Mouse (Mus musculus) stomach, embryonic 16.5 days (tissue): ENCODE data around the gene 4930539E08Rik. TPM values are rescaled to one million over a fixed set of nuclear protein-coding genes. Genes with fewer than 3 reads are reported as not detected.

ENCODE experiments used
- ATAC-seq: fragments of 200-750 bp; cut with Nextera tagmentation; 2 replicates; pipeline ENCODE4 v1.8.0; 2017; ENCODE audit warnings: moderate number of reproducible peaks, moderate TSS enrichment; ENCODE audit not compliant: insufficient read depth, low FRiP score
- H3K27ac ChIP-seq: fragments of 300-500 bp; sonication (generic); 2 replicates; pipeline ENCODE4 v1.5.1; 2014; ENCODE audit warnings: low read length
- H3K27me3 ChIP-seq: fragments of 300-500 bp; sonication (generic); 2 replicates; pipeline ENCODE4 v1.6.1; 2014; ENCODE audit warnings: low read length, control low read depth, mixed read lengths; ENCODE audit not compliant: control insufficient read depth, insufficient read depth
- H3K36me3 ChIP-seq: fragments of 300-500 bp; sonication (generic); 2 replicates; pipeline ENCODE4 v1.6.1; 2014; ENCODE audit warnings: low read length; ENCODE audit not compliant: control insufficient read depth, insufficient read depth
- H3K4me1 ChIP-seq: fragments of 300-500 bp; sonication (generic); 2 replicates; pipeline ENCODE4 v1.6.1; 2014; ENCODE audit warnings: low read length, control low read depth, mixed read lengths; ENCODE audit not compliant: control insufficient read depth, insufficient read depth
- H3K4me2 ChIP-seq: fragments of 300-500 bp; sonication (generic); 2 replicates; pipeline ENCODE4 v1.6.1; 2014; ENCODE audit warnings: low read depth, low read length, mixed read lengths
- H3K4me3 ChIP-seq: fragments of 300-500 bp; sonication (generic); replicated peaks from 2 replicates; pipeline ENCODE4 v1.5.1; 2014; ENCODE audit warnings: mild to moderate bottlenecking, low read length
- H3K9ac ChIP-seq: fragments of 300-500 bp; sonication (generic); 2 replicates; pipeline ENCODE4 v1.6.1; 2014; ENCODE audit warnings: low read length
- H3K9me3 ChIP-seq: fragments of 300-500 bp; sonication (generic); replicated peaks from 2 replicates; pipeline ENCODE4 v1.6.1; 2016; ENCODE audit warnings: low read length, control low read depth; ENCODE audit not compliant: control insufficient read depth
- WGBS: fragments of 180-500 bp; shearing (Covaris S2); extraction: QIAGEN DNeasy Blood & Tissue Kit; methylation state at CpG from one replicate; pipeline ENCODE4 v1.1.7; 2014; 5-methylcytosine and 5-hydroxymethylcytosine counted together
- polyA plus RNA-seq: library from polyadenylated mRNA; unstranded; fragments of >200 nt; fragmentation: Nextera tagmentation; extraction: Ambion mirVana; gene quantifications from 2 replicates; pipeline ENCODE4 v1.2.1, GENCODE M21; 2015

The 4930539E08Rik gene
- polyA plus RNA-seq, 1 experiment from 2014 or later = 0.25 TPM

- Histone ChIP-seq H3K9ac (no peak overlapping the region), H3K4me2 (no peak overlapping the region), H3K4me3 (no peak overlapping the region), H3K27ac (no peak overlapping the region), H3K4me1 (peaks cover 7% of the 10 kb centered on the region), H3K36me3 (no peaks in the 10 kb centered on the region), H3K9me3 (no peaks in the 10 kb centered on the region), H3K27me3 (no peaks in the 10 kb centered on the region)
- 48% methylated on average over 7 of the region's 7 CpGs for WGBS
- ATAC-seq = peak; percentile 26; the same call in 1 of the 2 replicates
Observed at GRCm38 (mm10) chr17:28874825-28875224, 40.3 kb downstream of the 4930539E08Rik start.

- Histone ChIP-seq H3K27me3 (no peaks in the 10 kb centered on the region), H3K4me2 (no peak overlapping the region), H3K27ac (no peak overlapping the region), H3K9me3 (no peaks in the 10 kb centered on the region), H3K9ac (no peak overlapping the region), H3K4me3 (no peak overlapping the region), H3K4me1 (peaks cover 7% of the 10 kb centered on the region; the same call in 1 of the 2 replicates), H3K36me3 (no peaks in the 10 kb centered on the region)
- 79% methylated on average over 4 of the region's 4 CpGs for WGBS
- no peak for ATAC-seq
Observed at GRCm38 (mm10) chr17:28874216-28874615, 40.9 kb downstream of the 4930539E08Rik start.

- no peak overlapping the region for H3K27ac ChIP-seq
- peaks cover 7% of the 10 kb centered on the region; the same call in 1 of the 2 replicates for H3K4me1 ChIP-seq
- no peak for ATAC-seq
- no peak overlapping the region for H3K4me2 ChIP-seq
- no peaks in the 10 kb centered on the region for H3K27me3 ChIP-seq
- H3K4me3 ChIP-seq = no peak overlapping the region
- no peaks in the 10 kb centered on the region for H3K36me3 ChIP-seq
- WGBS = 91% methylated on average over 7 of the region's 7 CpGs
- H3K9ac ChIP-seq = no peak overlapping the region
- H3K9me3 ChIP-seq = no peaks in the 10 kb centered on the region
Observed at GRCm38 (mm10) chr17:28872322-28872721, 42.8 kb downstream of the 4930539E08Rik start.

- 72% methylated on average over 11 of the region's 11 CpGs for WGBS
- H3K9ac ChIP-seq = no peak overlapping the region
- no peaks in the 10 kb centered on the region for H3K9me3 ChIP-seq
- ATAC-seq = no peak
- H3K4me2 ChIP-seq = no peak overlapping the region
- H3K36me3 ChIP-seq = no peaks in the 10 kb centered on the region
- no peaks in the 10 kb centered on the region for H3K27me3 ChIP-seq
- peaks cover 7% of the 10 kb centered on the region; the same call in 1 of the 2 replicates for H3K4me1 ChIP-seq
- no peak overlapping the region for H3K4me3 ChIP-seq
- no peak overlapping the region for H3K27ac ChIP-seq
Observed at GRCm38 (mm10) chr17:28871831-28872230, 43.3 kb downstream of the 4930539E08Rik start.

- no peak overlapping the region for H3K4me3 ChIP-seq
- no peaks in the 10 kb centered on the region for H3K9me3 ChIP-seq
- peaks cover 7% of the 10 kb centered on the region; the same call in 1 of the 2 replicates for H3K4me1 ChIP-seq
- H3K27me3 ChIP-seq = no peaks in the 10 kb centered on the region
- no peak overlapping the region for H3K27ac ChIP-seq
- no peaks in the 10 kb centered on the region for H3K36me3 ChIP-seq
- WGBS = 72% methylated on average over 5 of the region's 5 CpGs
- H3K9ac ChIP-seq = no peak overlapping the region
- ATAC-seq = no peak
- H3K4me2 ChIP-seq = no peak overlapping the region
Observed at GRCm38 (mm10) chr17:28870435-28870834, 44.7 kb downstream of the 4930539E08Rik start.

GRCm38 (mm10) chr17:28869412-28870110 is 45.6 kb downstream of the 4930539E08Rik start:
- Histone ChIP-seq H3K9me3 (no peaks in the 10 kb centered on the region), H3K9ac (no peak overlapping the region), H3K27me3 (no peaks in the 10 kb centered on the region), H3K36me3 (no peaks in the 10 kb centered on the region), H3K27ac (no peak overlapping the region), H3K4me3 (no peak overlapping the region), H3K4me1 (no peaks in the 10 kb centered on the region), H3K4me2 (no peak overlapping the region)
- 55% methylated on average over 9 of the region's 9 CpGs for WGBS
- ATAC-seq = no peak

- H3K4me1 ChIP-seq = no peaks in the 10 kb centered on the region
- no peak overlapping the region for H3K4me2 ChIP-seq
- H3K27me3 ChIP-seq = no peaks in the 10 kb centered on the region
- 87% methylated on average over 4 of the region's 4 CpGs for WGBS
- H3K9ac ChIP-seq = no peak overlapping the region
- no peaks in the 10 kb centered on the region for H3K9me3 ChIP-seq
- no peaks in the 10 kb centered on the region for H3K36me3 ChIP-seq
- H3K4me3 ChIP-seq = no peak overlapping the region
- ATAC-seq = no peak
- H3K27ac ChIP-seq = no peak overlapping the region
Observed at GRCm38 (mm10) chr17:28867381-28867780, 47.7 kb downstream of the 4930539E08Rik start.

GRCm38 (mm10) chr17:28866921-28867320 is 48.2 kb downstream of the 4930539E08Rik start:
- Histone ChIP-seq H3K4me2 (no peak overlapping the region), H3K27me3 (no peaks in the 10 kb centered on the region), H3K4me3 (no peak overlapping the region), H3K27ac (no peak overlapping the region), H3K36me3 (no peaks in the 10 kb centered on the region), H3K9me3 (no peaks in the 10 kb centered on the region), H3K4me1 (no peaks in the 10 kb centered on the region), H3K9ac (no peak overlapping the region)
- no peak for ATAC-seq

- Histone ChIP-seq H3K27me3 (no peaks in the 10 kb centered on the region), H3K27ac (no peak overlapping the region), H3K4me1 (no peaks in the 10 kb centered on the region), H3K4me3 (no peak overlapping the region), H3K9me3 (no peaks in the 10 kb centered on the region), H3K9ac (no peak overlapping the region), H3K4me2 (no peak overlapping the region), H3K36me3 (no peaks in the 10 kb centered on the region)
- no peak for ATAC-seq
- WGBS = 53% methylated on average over 6 of the region's 6 CpGs
Observed at GRCm38 (mm10) chr17:28864464-28864863, 50.7 kb downstream of the 4930539E08Rik start.
